Mouse (Mus musculus) midbrain, embryonic 13.5 days (tissue): ENCODE data around the gene Ppa2. TPM values are rescaled to one million over a fixed set of nuclear protein-coding genes. Genes with fewer than 3 reads are reported as not detected.

ENCODE experiments used
- ATAC-seq: fragments of 200-750 bp; cut with Nextera tagmentation; 2 replicates; pipeline ENCODE4 v1.8.0; 2017; ENCODE audit warnings: mild to moderate bottlenecking, moderate TSS enrichment, moderate library complexity
- H3K27ac ChIP-seq: fragments of 300-500 bp; sonication (generic); 2 replicates; pipeline ENCODE4 v1.5.1; 2015; ENCODE audit warnings: inconsistent platforms, mild to moderate bottlenecking, moderate library complexity
- H3K27me3 ChIP-seq: fragments of 300-500 bp; sonication (generic); 2 replicates; pipeline ENCODE4 v1.6.1; 2015; ENCODE audit warnings: mild to moderate bottlenecking, inconsistent platforms
- H3K36me3 ChIP-seq: fragments of 300-500 bp; sonication (generic); 2 replicates; pipeline ENCODE4 v1.6.1; 2015; ENCODE audit warnings: mild to moderate bottlenecking, inconsistent platforms
- H3K4me1 ChIP-seq: fragments of 300-500 bp; sonication (generic); replicated peaks from 2 replicates; pipeline ENCODE4 v1.6.1; 2015; ENCODE audit warnings: inconsistent platforms
- H3K4me2 ChIP-seq: fragments of 300-500 bp; sonication (generic); replicated peaks from 2 replicates; pipeline ENCODE4 v1.6.1; 2015; ENCODE audit warnings: moderate library complexity, mild to moderate bottlenecking, inconsistent platforms
- H3K4me3 ChIP-seq: fragments of 300-500 bp; sonication (generic); replicated peaks from 2 replicates; pipeline ENCODE4 v1.5.1; 2015; ENCODE audit warnings: mild to moderate bottlenecking, inconsistent platforms
- H3K9ac ChIP-seq: fragments of 300-500 bp; sonication (generic); replicated peaks from 2 replicates; pipeline ENCODE4 v1.6.1; 2015; ENCODE audit warnings: mild to moderate bottlenecking, inconsistent platforms
- H3K9me3 ChIP-seq: fragments of 300-500 bp; sonication (generic); 2 replicates; pipeline ENCODE4 v1.6.1; 2016; ENCODE audit warnings: mild to moderate bottlenecking, inconsistent platforms
- WGBS: fragments of 180-500 bp; shearing (Covaris S2); methylation state at CpG from one replicate; pipeline ENCODE4 v1.1.7; 2015; 5-methylcytosine and 5-hydroxymethylcytosine counted together
- polyA plus RNA-seq: library from polyadenylated mRNA; unstranded; fragments of >200 nt; fragmentation: Nextera tagmentation; extraction: Ambion mirVana; gene quantifications from 2 replicates; pipeline ENCODE4 v1.2.1, GENCODE M21; 2015

Ppa2 gene
- polyA plus RNA-seq, 1 experiment from 2014 or later: 78.8 TPM

DNA sequence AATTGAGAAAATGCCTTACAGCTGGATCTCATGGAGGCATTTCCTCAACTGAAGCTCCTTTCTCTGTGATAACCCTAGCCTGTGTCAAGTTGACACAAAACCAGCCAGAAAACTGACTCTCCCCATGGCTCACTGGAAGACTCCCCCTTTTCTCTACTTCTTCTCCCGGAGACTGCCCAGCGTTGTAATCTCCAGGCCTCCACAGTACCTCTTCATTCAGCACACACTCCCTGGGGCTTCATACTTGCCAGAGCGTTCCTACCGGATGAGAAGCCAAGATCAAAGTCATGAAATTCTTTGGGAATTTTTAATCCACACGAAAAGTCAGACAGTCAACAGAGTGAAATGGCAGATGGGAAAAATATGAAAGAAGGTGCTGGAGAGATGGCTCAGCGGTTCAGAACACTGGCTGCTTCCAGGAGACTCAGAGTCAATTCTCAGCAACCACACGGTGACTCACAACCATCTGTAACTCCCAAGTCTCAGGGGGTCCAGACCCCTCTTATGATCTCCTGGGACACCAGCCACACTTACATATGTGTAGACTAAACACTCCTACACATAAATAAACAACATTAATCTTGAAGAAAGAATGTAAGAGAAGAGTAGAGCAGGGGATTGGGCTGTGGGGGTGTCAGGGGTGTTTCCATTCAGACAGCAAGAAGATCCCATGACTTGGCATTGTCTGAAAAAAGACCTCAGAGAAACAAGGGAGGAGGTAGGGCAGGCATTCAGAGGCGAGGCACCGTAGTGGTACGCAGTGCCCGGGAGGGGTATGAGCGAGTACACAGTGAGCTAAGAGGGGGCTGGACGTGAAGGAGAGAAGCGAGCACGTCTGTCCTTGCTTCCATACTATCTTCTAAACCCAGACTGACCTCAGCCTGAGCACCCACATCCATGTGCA is 23.6 kb downstream of the Ppa2 start:
- no peak for ATAC-seq
- Histone ChIP-seq H3K9me3 (no peaks in the 10 kb centered on the region), H3K4me1 (peaks cover 7% of the 10 kb centered on the region), H3K27ac (no peak overlapping the region), H3K36me3 (peaks cover 18% of the 10 kb centered on the region; the same call in 1 of the 2 replicates), H3K27me3 (no peaks in the 10 kb centered on the region), H3K4me3 (no peak overlapping the region), H3K4me2 (no peak overlapping the region), H3K9ac (no peak overlapping the region)
- 87% methylated on average over 15 of the region's 15 CpGs for WGBS

DNA sequence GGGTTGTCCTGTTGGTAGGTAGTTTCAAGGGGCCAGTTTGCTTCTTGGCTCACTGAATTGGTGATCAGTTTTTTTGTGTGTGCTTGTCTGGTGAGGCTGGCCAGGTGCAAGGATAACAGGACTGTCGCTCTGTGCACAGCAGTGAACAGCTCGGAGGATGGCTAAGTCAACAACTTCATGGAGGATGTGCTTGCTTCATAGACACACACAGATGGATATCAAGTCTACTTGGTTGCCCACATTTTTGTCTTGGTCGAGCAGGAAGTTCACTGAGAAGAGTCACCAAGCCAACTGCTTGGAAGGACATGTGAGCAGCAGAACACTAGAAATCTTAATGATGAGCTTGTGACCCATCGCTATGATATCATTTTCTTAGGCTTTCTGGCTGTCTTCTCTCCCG is 24.8 kb downstream of the Ppa2 start:
- Histone ChIP-seq H3K4me2 (no peak overlapping the region), H3K4me3 (no peak overlapping the region)
- no peak for ATAC-seq

DNA sequence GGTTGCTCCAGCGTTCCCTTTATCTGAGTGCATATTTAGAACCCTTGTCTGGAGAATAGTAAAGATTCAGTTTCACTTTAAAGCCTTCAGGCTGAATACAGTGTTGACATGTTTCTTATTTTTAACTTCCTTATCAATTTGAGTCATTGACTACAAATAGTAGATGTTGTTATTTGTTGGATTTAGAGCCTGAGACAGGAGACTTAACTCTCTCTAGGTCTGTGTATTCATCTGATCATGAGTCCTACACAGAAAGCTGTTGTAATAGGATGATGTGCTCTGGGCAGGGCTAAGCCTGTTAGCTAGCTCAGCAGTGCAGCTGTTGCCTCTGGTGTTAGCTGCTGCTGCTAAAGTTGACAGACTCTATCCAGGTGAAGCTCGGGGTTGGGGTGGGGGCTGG is 25.3 kb downstream of the Ppa2 start:
- 79% methylated on average over 2 of the region's 2 CpGs for WGBS
- H3K9me3 ChIP-seq: no peaks in the 10 kb centered on the region
- ATAC-seq: no peak
- H3K4me2 ChIP-seq: no peak overlapping the region
- peaks cover 20% of the 10 kb centered on the region for H3K36me3 ChIP-seq
- peaks cover 18% of the 10 kb centered on the region for H3K4me1 ChIP-seq
- no peaks in the 10 kb centered on the region for H3K27me3 ChIP-seq
- H3K4me3 ChIP-seq: no peak overlapping the region
- H3K9ac ChIP-seq: no peak overlapping the region
- H3K27ac ChIP-seq: no peak overlapping the region

More for the DNA sequence above, 24.8 kb downstream of the Ppa2 start:
- WGBS: 94% methylated on average over 5 of the region's 5 CpGs
- Histone ChIP-seq H3K4me1 (peaks cover 18% of the 10 kb centered on the region), H3K36me3 (peaks cover 18% of the 10 kb centered on the region; the same call in 1 of the 2 replicates), H3K9ac (no peak overlapping the region), H3K27me3 (no peaks in the 10 kb centered on the region), H3K9me3 (no peaks in the 10 kb centered on the region), H3K27ac (no peak overlapping the region)

DNA sequence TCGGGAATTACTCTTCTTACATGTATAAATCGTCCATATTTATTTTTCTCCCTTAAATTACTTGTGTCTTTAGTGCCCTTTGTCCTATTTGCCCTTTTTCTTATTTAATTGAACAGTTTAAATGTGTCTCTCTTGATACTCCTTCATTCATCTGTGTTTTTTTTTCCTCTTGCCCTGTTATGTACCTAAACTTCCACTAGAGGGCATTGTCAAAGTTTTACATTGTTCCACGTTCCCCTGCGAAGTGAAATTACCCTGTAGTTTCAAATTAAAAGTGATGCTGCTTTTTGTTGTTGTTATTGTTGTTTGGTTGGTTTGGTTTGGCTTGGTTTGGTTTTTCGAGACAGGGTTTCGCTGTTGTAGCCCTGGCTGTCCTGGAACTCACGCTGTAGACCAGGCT is 26.5 kb downstream of the Ppa2 start:
- WGBS: 83% methylated on average over 7 of the region's 7 CpGs
- Histone ChIP-seq H3K36me3 (peaks cover 25% of the 10 kb centered on the region), H3K4me1 (peaks cover 14% of the 10 kb centered on the region), H3K27ac (no peak overlapping the region), H3K9ac (no peak overlapping the region), H3K27me3 (no peaks in the 10 kb centered on the region), H3K9me3 (no peaks in the 10 kb centered on the region), H3K4me3 (no peak overlapping the region), H3K4me2 (no peak overlapping the region)
- ATAC-seq: no peak

DNA sequence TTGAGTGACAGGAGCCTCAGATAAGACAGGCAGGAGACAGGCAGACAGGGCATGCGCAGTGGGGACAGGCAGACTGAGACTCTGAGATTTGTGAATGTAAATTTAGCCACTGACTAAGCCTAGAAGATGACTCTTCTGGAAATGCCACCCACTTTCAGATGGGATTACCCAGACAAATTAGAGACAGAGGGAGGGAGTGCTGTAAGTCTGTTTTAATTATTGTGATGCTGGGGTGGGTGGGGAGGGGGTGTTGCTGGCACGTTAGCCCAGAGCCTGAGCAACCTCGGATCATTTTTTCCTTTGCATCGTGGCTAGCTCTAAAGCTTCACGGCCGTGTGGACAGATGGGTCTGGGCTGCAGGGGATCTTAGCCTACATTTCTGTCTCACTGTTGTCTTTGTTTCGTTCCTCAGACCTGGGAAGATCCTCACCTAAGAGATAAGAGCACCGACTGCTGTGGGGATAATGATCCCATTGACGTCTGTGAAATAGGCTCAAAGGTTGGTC is 29.0 kb downstream of the Ppa2 start:
- no peaks in the 10 kb centered on the region for H3K9me3 ChIP-seq
- 0 out of 2 replicates have a peak overlapping the region, but pooled peaks have one; percentile 36 for H3K9ac ChIP-seq
- WGBS: 46% methylated on average over 9 of the region's 9 CpGs
- ATAC-seq: peak; percentile 41
- no peak overlapping the region for H3K4me3 ChIP-seq
- peaks cover 14% of the 10 kb centered on the region for H3K36me3 ChIP-seq
- H3K27ac ChIP-seq: peak overlapping the region; percentile 64
- peak overlapping the region; percentile 7 for H3K4me2 ChIP-seq
- H3K27me3 ChIP-seq: no peaks in the 10 kb centered on the region
- peaks cover 12% of the 10 kb centered on the region for H3K4me1 ChIP-seq

DNA sequence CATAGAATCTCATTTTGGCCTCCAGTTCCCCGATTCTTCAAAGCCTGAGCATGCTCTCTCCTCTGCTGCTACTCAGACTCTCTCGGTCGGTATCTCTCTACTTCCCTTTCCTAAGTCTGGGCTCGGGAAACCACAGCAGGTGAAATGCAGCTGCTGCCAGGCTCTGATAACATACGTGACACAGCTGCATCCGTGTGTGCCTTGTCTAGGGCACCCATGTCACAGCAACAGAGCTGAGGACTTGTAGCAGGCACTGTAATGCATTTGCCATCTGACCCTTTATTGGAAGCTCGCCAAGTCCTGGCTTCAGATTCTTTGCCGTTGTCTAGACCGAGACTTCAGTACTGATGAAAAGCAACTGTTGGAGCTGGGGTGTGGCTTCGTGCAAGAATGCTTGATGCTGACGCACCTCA is 29.5 kb downstream of the Ppa2 start:
- H3K27ac ChIP-seq: peak overlapping the region; percentile 64
- H3K4me2 ChIP-seq: peak overlapping the region; percentile 7; the same call in 1 of the 2 replicates
- peaks cover 16% of the 10 kb centered on the region for H3K36me3 ChIP-seq
- no peaks in the 10 kb centered on the region for H3K27me3 ChIP-seq
- peak; percentile 78 for ATAC-seq
- WGBS: 62% methylated on average over 11 of the region's 11 CpGs
- H3K9ac ChIP-seq: 0 out of 2 replicates have a peak overlapping the region, but pooled peaks have one; percentile 36
- no peaks in the 10 kb centered on the region for H3K9me3 ChIP-seq
- H3K4me1 ChIP-seq: peaks cover 12% of the 10 kb centered on the region
- H3K4me3 ChIP-seq: no peak overlapping the region

DNA sequence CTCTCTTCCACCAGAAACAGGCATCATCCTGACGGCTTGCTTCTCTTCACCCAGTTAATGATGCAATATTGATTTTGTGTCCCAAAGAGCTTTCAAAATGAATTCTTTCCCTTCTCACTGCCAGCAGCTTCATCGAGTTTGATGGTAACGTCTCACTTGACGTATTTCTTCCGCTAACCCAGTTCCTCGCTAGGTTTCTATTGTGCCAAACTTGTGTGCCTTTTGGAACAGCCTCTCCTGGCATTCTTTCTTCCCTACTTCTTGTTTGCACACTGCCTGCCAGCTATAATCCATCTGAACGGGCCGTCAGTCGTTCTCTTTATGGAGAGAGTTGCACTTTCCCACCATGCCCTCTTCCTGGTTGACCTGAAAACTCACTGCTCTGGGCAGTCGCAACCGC is 31.2 kb downstream of the Ppa2 start:
- no peaks in the 10 kb centered on the region for H3K9me3 ChIP-seq
- H3K9ac ChIP-seq: no peak overlapping the region
- no peaks in the 10 kb centered on the region for H3K27me3 ChIP-seq
- peaks cover 16% of the 10 kb centered on the region for H3K36me3 ChIP-seq
- no peak overlapping the region for H3K4me3 ChIP-seq
- ATAC-seq: no peak
- no peak overlapping the region for H3K4me2 ChIP-seq
- no peak overlapping the region for H3K27ac ChIP-seq
- WGBS: 73% methylated on average over 11 of the region's 11 CpGs
- H3K4me1 ChIP-seq: peaks cover 12% of the 10 kb centered on the region

DNA sequence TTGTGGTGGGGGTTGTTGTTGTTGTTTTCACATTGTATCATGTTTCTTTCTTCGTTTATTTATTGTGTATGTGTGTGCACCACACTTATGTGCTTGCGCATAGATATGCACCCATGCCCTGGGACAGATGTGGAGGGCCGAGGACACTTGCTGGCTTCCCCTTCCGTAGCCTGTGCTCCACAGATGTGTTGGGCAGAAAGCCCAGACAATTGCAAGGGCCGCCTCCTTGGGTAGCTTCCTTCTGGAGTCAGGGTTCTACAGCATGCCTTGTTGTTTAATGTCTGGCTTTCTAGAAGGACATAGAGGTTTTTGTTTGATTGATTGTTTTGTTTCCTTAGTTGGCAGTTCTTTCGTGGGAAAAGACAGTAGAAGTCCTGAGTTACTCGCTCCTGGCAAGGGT is 37.6 kb downstream of the Ppa2 start:
- Histone ChIP-seq H3K4me2 (no peak overlapping the region), H3K4me1 (no peaks in the 10 kb centered on the region), H3K9ac (no peak overlapping the region), H3K36me3 (peaks cover 20% of the 10 kb centered on the region), H3K9me3 (no peaks in the 10 kb centered on the region), H3K27ac (no peak overlapping the region), H3K27me3 (no peaks in the 10 kb centered on the region), H3K4me3 (no peak overlapping the region)
- ATAC-seq: no peak
- 93% methylated on average over 7 of the region's 7 CpGs for WGBS

DNA sequence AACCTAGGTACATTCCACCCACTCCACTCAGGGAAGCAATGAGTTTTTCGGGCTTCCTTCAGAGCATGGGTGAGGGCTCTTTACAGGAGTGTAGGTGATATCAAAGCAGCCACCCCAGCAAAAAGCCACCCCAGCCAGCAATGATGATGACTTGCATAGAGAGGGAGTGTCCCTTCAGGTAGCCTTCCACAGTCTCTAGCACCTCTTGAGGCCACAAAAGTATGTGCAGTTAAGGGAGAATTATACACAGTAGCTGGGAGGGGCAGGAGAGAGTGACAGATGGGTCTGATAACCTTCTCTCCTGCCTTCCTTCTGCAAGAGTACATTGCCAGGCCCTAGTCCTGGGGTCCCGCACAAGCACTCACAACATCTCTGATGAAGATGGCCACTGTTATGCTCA is 38.9 kb downstream of the Ppa2 start:
- Histone ChIP-seq H3K9ac (no peak overlapping the region), H3K4me1 (no peaks in the 10 kb centered on the region), H3K4me2 (no peak overlapping the region), H3K27ac (no peak overlapping the region), H3K36me3 (peaks cover 20% of the 10 kb centered on the region), H3K4me3 (no peak overlapping the region), H3K9me3 (no peaks in the 10 kb centered on the region), H3K27me3 (no peaks in the 10 kb centered on the region)
- no peak; the same call in 1 of the 2 replicates for ATAC-seq
- 94% methylated on average over 2 of the region's 2 CpGs for WGBS

DNA sequence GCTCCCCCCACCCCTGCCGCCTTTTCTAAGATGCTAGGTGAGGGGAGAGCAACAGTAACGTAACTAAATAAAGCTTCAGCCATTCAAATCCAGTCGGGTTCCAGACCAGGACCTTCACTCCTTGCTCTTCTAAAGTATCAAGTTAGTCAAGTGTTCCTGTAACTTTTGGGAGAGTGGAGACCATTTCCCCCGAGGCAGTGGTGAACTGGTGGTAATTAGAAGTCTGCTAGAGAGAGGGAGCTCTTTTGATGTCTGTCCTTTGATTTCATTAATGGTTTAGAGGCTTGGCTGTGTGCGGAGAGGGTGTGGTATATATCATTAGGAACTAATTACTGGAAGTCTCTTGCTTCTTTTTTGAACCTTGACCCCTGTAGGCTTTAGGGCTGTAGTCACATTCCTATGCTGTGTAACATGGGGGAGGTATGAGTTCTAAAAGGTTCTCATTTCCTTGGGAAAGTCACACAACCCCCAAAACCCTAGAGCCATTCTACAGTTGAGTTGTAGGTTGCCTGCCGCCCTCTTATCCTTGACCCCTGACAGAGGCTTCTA is 47.6 kb downstream of the Ppa2 start:
- 80% methylated on average over 6 of the region's 6 CpGs for WGBS
- no peak overlapping the region for H3K27ac ChIP-seq
- no peak overlapping the region for H3K4me2 ChIP-seq
- no peaks in the 10 kb centered on the region for H3K27me3 ChIP-seq
- ATAC-seq: no peak
- H3K4me1 ChIP-seq: no peaks in the 10 kb centered on the region
- H3K9me3 ChIP-seq: no peaks in the 10 kb centered on the region
- no peak overlapping the region for H3K9ac ChIP-seq
- no peak overlapping the region for H3K4me3 ChIP-seq
- H3K36me3 ChIP-seq: no peaks in the 10 kb centered on the region

DNA sequence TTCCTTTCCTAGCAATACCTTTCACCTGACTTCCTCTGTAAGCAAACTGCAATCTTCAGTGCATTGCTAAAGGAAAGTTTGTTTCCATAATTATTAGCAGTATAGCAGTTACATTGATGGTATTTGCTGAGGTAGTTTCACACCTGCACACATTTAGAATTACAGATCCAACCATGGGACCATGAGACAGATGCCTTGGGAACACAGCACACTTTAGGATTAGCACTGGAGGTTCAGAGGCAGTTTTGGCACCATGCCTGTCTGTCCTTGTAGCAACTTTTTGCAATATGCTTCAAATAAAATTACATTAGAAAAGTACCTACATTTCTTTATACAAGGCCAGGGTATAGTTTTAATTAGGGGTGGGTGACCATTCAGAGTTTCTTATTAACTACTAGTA is 48.1 kb downstream of the Ppa2 start:
- Histone ChIP-seq H3K4me2 (no peak overlapping the region), H3K36me3 (no peaks in the 10 kb centered on the region), H3K9ac (no peak overlapping the region), H3K4me1 (no peaks in the 10 kb centered on the region), H3K27me3 (no peaks in the 10 kb centered on the region), H3K9me3 (no peaks in the 10 kb centered on the region), H3K4me3 (no peak overlapping the region), H3K27ac (no peak overlapping the region)
- no peak for ATAC-seq

DNA sequence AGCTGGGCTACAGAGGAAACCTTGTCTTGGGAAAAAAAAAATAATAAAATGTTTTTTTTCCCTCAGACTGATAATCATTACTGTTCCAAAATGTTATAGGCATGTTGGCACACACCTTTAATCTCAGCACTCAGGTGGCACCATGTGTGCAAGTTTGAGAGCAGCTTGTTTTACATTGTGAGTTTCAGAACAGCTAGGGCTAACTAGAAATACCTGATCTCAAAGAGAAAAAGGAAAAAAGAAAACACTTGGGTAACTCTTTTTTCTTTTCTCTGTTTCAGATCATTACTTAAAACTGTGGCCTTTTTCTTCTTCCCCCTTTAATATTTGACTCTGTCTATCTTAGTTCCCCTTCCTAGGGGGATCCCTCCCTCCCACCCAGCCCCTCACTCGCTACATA is 51.5 kb downstream of the Ppa2 start:
- 100% methylated on average over 1 of the region's 1 CpGs for WGBS
- no peaks in the 10 kb centered on the region for H3K4me1 ChIP-seq

More for the DNA sequence above, 51.5 kb downstream of the Ppa2 start:
- H3K9ac ChIP-seq: no peak overlapping the region
- no peak overlapping the region for H3K27ac ChIP-seq
- no peak overlapping the region for H3K4me2 ChIP-seq
- no peak for ATAC-seq
- H3K36me3 ChIP-seq: peaks cover 7% of the 10 kb centered on the region
- no peaks in the 10 kb centered on the region for H3K27me3 ChIP-seq
- H3K9me3 ChIP-seq: no peaks in the 10 kb centered on the region
- no peak overlapping the region for H3K4me3 ChIP-seq
